Mouse (Mus musculus): ENCODE data around the gene Platr25. TPM values are rescaled to one million over a fixed set of nuclear protein-coding genes. Genes with fewer than 3 reads are reported as not detected.
"Not testable (repeated sequence)": the region's sequence is repeated elsewhere in the genome, so short reads cannot be mapped to it uniquely, and the experiment has no call there.

Gene Platr25
- polyA plus RNA-seq, 1 experiment from 2014 or later: 19.7 TPM

DNA sequence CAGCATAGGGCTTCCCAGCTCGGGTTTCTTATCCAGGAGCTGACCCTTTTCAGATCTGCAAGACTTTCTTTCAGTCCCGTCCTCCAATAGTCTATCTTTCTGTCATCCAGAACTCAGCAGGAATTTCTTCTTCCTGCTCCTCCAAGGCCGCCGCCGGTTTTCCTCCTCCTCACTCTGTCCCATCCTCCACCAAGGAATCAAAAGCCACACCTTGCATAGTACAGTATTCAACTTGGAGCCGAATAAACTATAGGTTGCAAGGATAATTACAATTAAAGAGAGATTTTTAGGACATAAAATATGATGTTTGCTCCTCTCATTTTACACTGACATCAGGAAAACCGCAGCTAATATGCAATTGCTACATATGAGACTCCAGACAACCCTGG is 136.2 kb downstream of the Platr25 start:
- DNase-seq (ENCODE audit: low spot score): peak; percentile 9
- not testable (repeated sequence) for H3K27me3 ChIP-seq (ENCODE audit: insufficient read depth, poor library complexity, severe bottlenecking); H3K4me1 ChIP-seq (replicated peaks); H3K9me3 ChIP-seq; H3K36me3 ChIP-seq
- Histone ChIP-seq H3K4me3 (peak overlapping the region; percentile 55), H3K27ac (peak overlapping the region; percentile 80)
- 9% methylated on average over 7 of the region's 7 CpGs for WGBS

DNA sequence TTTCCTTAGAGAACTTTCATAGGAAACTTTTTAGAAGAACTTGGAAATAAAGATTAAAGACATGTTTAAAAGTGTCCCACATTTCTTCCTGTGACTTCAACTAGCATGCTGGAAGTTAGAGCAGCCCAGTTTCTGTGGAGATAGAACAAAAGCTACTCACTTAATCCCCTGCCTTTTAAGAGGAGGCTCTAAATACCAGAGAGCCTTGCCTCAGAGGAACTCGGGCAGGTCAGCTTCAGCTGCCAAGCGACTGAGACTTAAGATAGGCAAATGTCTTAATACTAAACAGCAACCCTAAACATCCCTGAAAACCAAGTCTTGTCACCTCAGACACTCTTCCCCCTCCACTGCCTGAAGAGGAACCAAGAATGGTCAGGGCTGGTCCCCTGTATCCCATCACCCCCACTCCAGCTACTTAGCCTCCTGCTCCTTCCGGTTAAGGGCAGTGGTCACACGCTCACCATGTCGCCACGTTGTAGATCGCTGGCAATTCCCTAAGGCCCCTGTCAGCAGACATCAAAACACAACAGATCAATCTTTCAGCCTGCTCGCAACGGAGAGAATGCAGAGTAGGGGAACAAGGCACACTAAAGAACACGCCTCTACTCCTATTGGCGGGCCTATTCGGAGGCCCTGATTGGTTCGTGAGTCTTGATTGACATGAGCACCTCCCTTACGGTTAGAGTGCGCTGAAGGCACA is 136.8 kb downstream of the Platr25 start, which contains the start of gene 6720489N17Rik:
TSS of gene 6720489N17Rik (minus strand) at position 606 of the 700 bp plus-strand sequence.
- H3K4me1 ChIP-seq (replicated peaks); H3K27me3 ChIP-seq (ENCODE audit: insufficient read depth, poor library complexity, severe bottlenecking); H3K9me3 ChIP-seq; H3K36me3 ChIP-seq: not testable (repeated sequence)
- Histone ChIP-seq H3K27ac (peak within 1 kb of the TSS; percentile 80), H3K4me3 (peak within 1 kb of the TSS; percentile 55)
- WGBS: 1% methylated on average over 15 of the region's 15 CpGs
- DNase-seq (ENCODE audit: low spot score): peak; percentile 80

MicroRNAs encoded within 50 kb of the gene (microRNA counts, 519-probe panel; counts per million panel counts)
- microRNA mmu-miR-713: 1,255 counts per million, percentile 77 among the panel's probes with 10 or more counts

Other genes starting within 250 kb of the Platr25 start
- gene Zfp935, start 202.2 kb downstream of the Platr25 start, polyA plus RNA-seq (2016; fragmentation: Nextera tagmentation; extraction: Ambion mirVana): not detected in 2 replicates
- 15.8 and 24.2 TPM in 2 replicates for gene Zfp934, start 189.5 kb downstream of the Platr25 start, polyA plus RNA-seq (2016; fragmentation: Nextera tagmentation; extraction: Ambion mirVana)
- gene 6720489N17Rik, start 136.5 kb downstream of the Platr25 start, polyA plus RNA-seq (2016; fragmentation: Nextera tagmentation; extraction: Ambion mirVana): 8.9 and 14.0 TPM in 2 replicates
- 6.6 and 10.6 TPM in 2 replicates for gene Gm5141, start 25.1 kb upstream of the Platr25 start, polyA plus RNA-seq (2016; fragmentation: Nextera tagmentation; extraction: Ambion mirVana)
- 0.20 TPM in 1 of 2 replicates, not detected in the other for gene Fbp2, start 97.7 kb upstream of the Platr25 start, polyA plus RNA-seq (2016; fragmentation: Nextera tagmentation; extraction: Ambion mirVana)
- 0.12 TPM in 1 of 2 replicates, not detected in the other for gene Fbp1, start 127.6 kb upstream of the Platr25 start, polyA plus RNA-seq (2016; fragmentation: Nextera tagmentation; extraction: Ambion mirVana)
- gene 2010111I01Rik, start 204.2 kb upstream of the Platr25 start, polyA plus RNA-seq (2016; fragmentation: Nextera tagmentation; extraction: Ambion mirVana): 34.6 and 43.5 TPM in 2 replicates